Mouse (Mus musculus): Measurements from ENCODE around the gene Ktn1.

GRCm38 (mm10) chr14:47634410-47634809, 13.8 kb upstream of the Ktn1 start:
- no peak for TF ChIP-seq CTCF (IDR thresholded peaks at IDR 0.05; ENCODE audit: borderline replicate concordance, insufficient read depth, low read depth, low read length)
- no peak for TF ChIP-seq POLR2A (IDR thresholded peaks at IDR 0.05; ENCODE audit: borderline replicate concordance, insufficient read depth, low read length)
